Mouse (Mus musculus): Measurements from ENCODE around the gene Klra5. TPM values are rescaled to one million over a fixed set of nuclear protein-coding genes. Genes with fewer than 3 reads are reported as not detected.

Gene Klra5
- polyA plus RNA-seq (2017; shearing (Covaris generic)), result not detected

DNA sequence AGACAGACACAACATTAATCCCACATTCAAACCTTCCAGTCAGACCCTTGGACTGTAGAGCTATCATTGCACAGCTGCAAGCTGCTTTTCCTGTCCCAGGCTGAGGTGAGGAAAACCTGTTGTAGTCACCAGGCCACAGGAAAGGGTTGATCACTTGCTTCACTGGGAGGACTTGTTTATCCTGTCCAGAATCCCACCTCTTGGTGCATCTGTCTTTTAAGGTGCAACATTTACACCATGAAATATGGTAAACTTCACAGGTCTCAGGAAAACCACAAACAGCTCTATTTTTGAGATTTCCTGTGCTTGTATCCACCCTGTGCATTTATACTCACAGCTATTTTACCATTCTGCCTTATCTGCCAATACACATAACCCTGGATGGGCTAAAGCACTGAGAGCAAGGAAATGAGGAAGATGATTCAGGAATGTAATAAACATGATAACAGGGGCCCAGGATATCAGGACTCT is at the start of gene Klra5:
Gene Klra5 (minus strand): TSS at position 175 of the 471 bp plus-strand sequence.

GRCm38 (mm10) chr6:129876549-129876948 is 40.9 kb downstream of the Klra5 start, which contains the start of gene Klra17:
Klra17 (minus strand) TSS chr6:129876672.

DNA sequence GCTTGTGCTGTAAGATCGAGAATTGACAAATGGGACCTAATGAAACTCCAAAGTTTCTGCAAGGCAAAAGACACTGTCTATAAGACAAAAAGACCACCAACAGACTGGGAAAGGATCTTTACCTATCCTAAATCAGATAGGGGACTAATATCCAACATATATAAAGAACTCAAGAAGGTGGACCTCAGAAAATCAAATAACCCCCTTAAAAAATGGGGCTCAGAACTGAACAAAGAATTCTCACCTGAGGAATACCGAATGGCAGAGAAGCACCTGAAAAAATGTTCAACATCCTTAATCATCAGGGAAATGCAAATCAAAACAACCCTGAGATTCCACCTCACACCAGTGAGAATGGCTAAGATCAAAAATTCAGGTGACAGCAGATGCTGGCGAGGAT is 55.1 kb downstream of the Klra5 start, which contains the start of gene Gm17631:
Gene Gm17631 (plus strand): TSS at position 301 of the 400 bp plus-strand sequence.

Other genes starting within 250 kb of the Klra5 start
- gene Klrc1, start 238.7 kb downstream of the Klra5 start, polyA plus RNA-seq (2017; shearing (Covaris generic)), result 1 to 10 TPM in 1 of 2 experiments, under 1 TPM in 1; 0.52 to 1.2 TPM
- under 1 TPM in 1 of 2 experiments, not detected in 1; 0.34 TPM for gene Klri1, start 200.5 kb downstream of the Klra5 start, polyA plus RNA-seq (2017; shearing (Covaris generic))
- under 1 TPM in 1 of 2 experiments, not detected in 1; 0.14 TPM for gene Klri2, start 177.2 kb downstream of the Klra5 start, polyA plus RNA-seq (2017; shearing (Covaris generic))
- gene Gm156, start 133.4 kb downstream of the Klra5 start, polyA plus RNA-seq (2017; shearing (Covaris generic)), result not detected
- gene Gm17631, start 55.0 kb downstream of the Klra5 start, polyA plus RNA-seq (2017; shearing (Covaris generic)), result not detected
- gene Klra17, start 41.0 kb downstream of the Klra5 start, polyA plus RNA-seq (2017; shearing (Covaris generic)), result under 1 TPM in 1 of 2 experiments, not detected in 1; 0.31 TPM
- not detected for gene Klra6, start 109.3 kb upstream of the Klra5 start, polyA plus RNA-seq (2017; shearing (Covaris generic))
- under 1 TPM in 1 of 2 experiments, not detected in 1; 0.23 TPM for gene Klra4, start 149.6 kb upstream of the Klra5 start, polyA plus RNA-seq (2017; shearing (Covaris generic))
- under 1 TPM in 1 of 2 experiments, not detected in 1; 0.15 TPM for gene Klra8, start 212.2 kb upstream of the Klra5 start, polyA plus RNA-seq (2017; shearing (Covaris generic))

Data from activated CD4-positive, CD25-positive, alpha-beta regulatory T cell (primary cell).